Mouse (Mus musculus) embryonic facial prominence, embryonic 11.5 days (tissue): ENCODE measurements around the gene Nlrc5. TPM values are rescaled to one million over a fixed set of nuclear protein-coding genes. Genes with fewer than 3 reads are reported as not detected.

Experiments
- ATAC-seq: fragments of 200-750 bp; cut with Nextera tagmentation; replicated peaks from 2 replicates; pipeline ENCODE4 v1.8.0; 2017; ENCODE audit warnings: low read depth; ENCODE audit not compliant: insufficient number of reproducible peaks, low FRiP score, low TSS enrichment
- DNase-seq: peaks from one replicate; pipeline ENCODE4 v3.0.0-alpha.2; 2015; ENCODE audit warnings: low spot score
- H3K27ac ChIP-seq: fragments of 300-500 bp; sonication (generic); replicated peaks from 2 replicates; pipeline ENCODE4 v1.5.1; 2014; ENCODE audit warnings: mild to moderate bottlenecking, low read depth, low read length, control low read depth
- H3K27me3 ChIP-seq: fragments of 300-500 bp; sonication (generic); 2 replicates; pipeline ENCODE4 v1.6.1; 2014; ENCODE audit warnings: mild to moderate bottlenecking, low read length, moderate library complexity, mixed read lengths; ENCODE audit not compliant: control insufficient read depth, insufficient read depth
- H3K36me3 ChIP-seq: fragments of 300-500 bp; sonication (generic); replicated peaks from 2 replicates; pipeline ENCODE4 v1.6.1; 2014; ENCODE audit warnings: low read depth, mild to moderate bottlenecking, low read length, moderate library complexity, mixed read lengths; ENCODE audit not compliant: control insufficient read depth, insufficient read depth
- H3K4me1 ChIP-seq: fragments of 300-500 bp; sonication (generic); 2 replicates; pipeline ENCODE4 v1.6.1; 2014; ENCODE audit warnings: low read length, mixed read lengths; ENCODE audit not compliant: control insufficient read depth, insufficient read depth
- H3K4me2 ChIP-seq: fragments of 300-500 bp; sonication (generic); 2 replicates; pipeline ENCODE4 v1.6.1; 2014; ENCODE audit warnings: low read depth, mild to moderate bottlenecking, control low read depth, low read length, moderate library complexity
- H3K4me3 ChIP-seq: fragments of 300-500 bp; sonication (generic); 2 replicates; pipeline ENCODE4 v1.5.1; 2014; ENCODE audit warnings: low read depth, low read length, control low read depth
- H3K9ac ChIP-seq: fragments of 300-500 bp; sonication (generic); replicated peaks from 2 replicates; pipeline ENCODE4 v1.6.1; 2014; ENCODE audit warnings: mild to moderate bottlenecking, control low read depth, low read length
- H3K9me3 ChIP-seq: fragments of 300-500 bp; sonication (generic); replicated peaks from 2 replicates; pipeline ENCODE4 v1.6.1; 2016; ENCODE audit warnings: mild to moderate bottlenecking, low read length, inconsistent platforms, mixed read lengths; ENCODE audit not compliant: control insufficient read depth
- WGBS: fragments of 180-500 bp; shearing (Covaris S2); extraction: QIAGEN DNeasy Blood & Tissue Kit; methylation state at CpG from one replicate; pipeline ENCODE4 v1.1.7; 2014; 5-methylcytosine and 5-hydroxymethylcytosine counted together
- polyA plus RNA-seq: library from polyadenylated mRNA; unstranded; fragments of >200 nt; fragmentation: Nextera tagmentation; extraction: Ambion mirVana; gene quantifications from 2 replicates; pipeline ENCODE4 v1.2.1, GENCODE M21; 2014

The Nlrc5 gene
- polyA plus RNA-seq, 1 experiment from 2014 or later = 0.14 TPM

DNA sequence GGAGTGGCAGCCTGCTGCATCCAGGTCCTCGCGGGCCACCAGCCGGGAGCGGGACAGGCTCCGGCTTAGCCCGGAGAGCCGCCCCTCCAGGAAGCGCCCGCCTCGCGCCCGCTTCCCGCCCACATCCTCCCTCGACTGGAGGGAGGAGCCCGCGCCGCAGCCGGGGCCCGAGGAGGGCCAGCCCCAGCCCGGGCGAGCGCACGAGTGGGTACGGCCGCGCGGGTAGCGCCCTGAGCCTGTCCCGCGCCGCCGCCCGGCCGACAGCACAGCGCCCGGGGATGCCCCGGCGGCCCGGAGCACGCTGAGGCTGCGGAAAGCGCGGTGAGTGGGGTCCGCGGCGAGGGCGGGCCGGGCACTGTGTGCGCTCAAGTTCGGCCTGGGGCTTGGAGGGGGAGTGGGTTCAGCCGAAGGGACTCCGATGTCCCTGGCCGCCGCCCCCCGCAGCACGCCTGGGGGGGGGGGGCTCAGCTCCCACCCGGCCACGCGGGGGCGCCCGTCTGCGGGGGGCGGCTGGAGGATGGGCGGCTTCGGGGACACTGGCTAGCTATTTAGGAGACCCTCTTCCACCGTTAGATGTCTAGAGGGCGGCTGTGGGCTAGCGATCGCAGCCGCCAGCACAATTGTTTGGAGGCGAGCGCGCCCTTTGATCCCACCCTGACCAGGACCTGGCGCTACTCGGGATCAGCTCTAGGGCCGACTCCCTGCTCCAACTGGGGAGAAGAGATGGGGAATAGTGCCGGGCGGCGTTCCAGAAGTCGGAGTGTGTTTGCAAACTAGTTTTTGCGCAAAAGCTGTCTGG is 98.9 kb downstream of the Nlrc5 start, which contains the start of gene Cpne2:
Gene Cpne2, plus strand, starts transcription at position 118 of the 799 bp plus-strand sequence.
- Histone ChIP-seq H3K9me3 (no peaks in the 10 kb centered on the region), H3K36me3 (no peaks in the 10 kb centered on the region), H3K27ac (no peak within 1 kb of the TSS), H3K4me3 (peak within 1 kb of the TSS; percentile 59), H3K27me3 (peaks cover 16% of the 10 kb centered on the region), H3K4me1 (no peaks in the 10 kb centered on the region), H3K4me2 (peak within 1 kb of the TSS; percentile 95), H3K9ac (peak within 1 kb of the TSS; percentile 79)
- under 1% methylated on average over 70 of the region's 81 CpGs for WGBS
- DNase-seq = peak; percentile 74
- ATAC-seq = peak; percentile 77

GRCm38 (mm10) chr8:94534612-94535011 is 100.5 kb downstream of the Nlrc5 start:
- Histone ChIP-seq H3K27me3 (peaks cover 16% of the 10 kb centered on the region), H3K36me3 (no peaks in the 10 kb centered on the region), H3K27ac (no peak overlapping the region), H3K4me2 (no peak overlapping the region), H3K9me3 (no peaks in the 10 kb centered on the region), H3K4me1 (no peaks in the 10 kb centered on the region), H3K4me3 (no peak overlapping the region), H3K9ac (no peak overlapping the region)
- 59% methylated on average over 4 of the region's 4 CpGs for WGBS
- ATAC-seq = no peak
- DNase-seq = no peak

- DNase-seq = no peak
- peaks cover 16% of the 10 kb centered on the region for H3K27me3 ChIP-seq
- no peaks in the 10 kb centered on the region for H3K4me1 ChIP-seq
- ATAC-seq = no peak
- 89% methylated on average over 7 of the region's 7 CpGs for WGBS
- H3K9ac ChIP-seq = no peak overlapping the region
- H3K27ac ChIP-seq = no peak overlapping the region
- no peaks in the 10 kb centered on the region for H3K9me3 ChIP-seq
- H3K36me3 ChIP-seq = no peaks in the 10 kb centered on the region
- H3K4me2 ChIP-seq = no peak overlapping the region
- H3K4me3 ChIP-seq = no peak overlapping the region
Measured at GRCm38 (mm10) chr8:94535631-94536030, 101.5 kb downstream of the Nlrc5 start.

DNA sequence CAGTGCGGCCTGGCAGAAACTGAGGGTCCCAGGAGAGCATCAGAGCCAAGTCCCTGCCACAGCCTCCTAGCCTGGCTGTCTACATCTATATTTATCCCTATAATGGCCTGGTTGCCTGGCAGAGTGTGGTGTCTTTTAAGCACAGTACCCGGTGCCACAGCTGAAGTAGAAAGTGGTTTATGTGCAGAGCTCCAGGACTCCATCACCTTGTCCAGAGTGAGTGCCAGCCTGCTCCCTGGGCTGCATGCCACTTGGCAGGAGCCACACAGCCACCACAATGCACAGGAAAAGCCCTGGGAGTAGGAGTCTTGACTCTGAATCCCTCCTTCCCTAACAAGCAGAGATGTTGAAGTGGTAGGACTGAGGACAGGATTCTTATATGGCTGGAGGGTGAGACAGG is 103.3 kb downstream of the Nlrc5 start:
- Histone ChIP-seq H3K9ac (no peak overlapping the region), H3K4me2 (no peak overlapping the region), H3K4me3 (no peak overlapping the region), H3K27me3 (peaks cover 13% of the 10 kb centered on the region), H3K4me1 (no peaks in the 10 kb centered on the region), H3K9me3 (no peaks in the 10 kb centered on the region), H3K36me3 (no peaks in the 10 kb centered on the region), H3K27ac (no peak overlapping the region)
- ATAC-seq (no peak), DNase-seq (no peak)
- 91% methylated on average over 2 of the region's 2 CpGs for WGBS

GRCm38 (mm10) chr8:94540025-94540424 is 105.9 kb downstream of the Nlrc5 start:
- no peaks in the 10 kb centered on the region for H3K4me1 ChIP-seq

GRCm38 (mm10) chr8:94540889-94541795 is 107.0 kb downstream of the Nlrc5 start:
- no peaks in the 10 kb centered on the region for H3K4me1 ChIP-seq
- no peak overlapping the region for H3K4me2 ChIP-seq
- H3K36me3 ChIP-seq = no peaks in the 10 kb centered on the region
- 80% methylated on average over 18 of the region's 18 CpGs for WGBS
- no peaks in the 10 kb centered on the region for H3K9me3 ChIP-seq
- DNase-seq = no peak
- no peaks in the 10 kb centered on the region for H3K27me3 ChIP-seq
- no peak overlapping the region for H3K27ac ChIP-seq
- no peak overlapping the region for H3K9ac ChIP-seq
- ATAC-seq = no peak
- no peak overlapping the region for H3K4me3 ChIP-seq

More at GRCm38 (mm10) chr8:94540025-94540424, 105.9 kb downstream of the Nlrc5 start:
- H3K36me3 ChIP-seq = no peaks in the 10 kb centered on the region
- H3K9me3 ChIP-seq = no peaks in the 10 kb centered on the region
- 81% methylated on average over 2 of the region's 2 CpGs for whole genome bisulfite sequencing
- H3K27me3 ChIP-seq = no peaks in the 10 kb centered on the region
- no peak overlapping the region for H3K4me2 ChIP-seq
- DNase-seq (no peak), ATAC-seq (no peak)
- H3K27ac ChIP-seq = no peak overlapping the region
- no peak overlapping the region for H3K4me3 ChIP-seq
- H3K9ac ChIP-seq = no peak overlapping the region

DNA sequence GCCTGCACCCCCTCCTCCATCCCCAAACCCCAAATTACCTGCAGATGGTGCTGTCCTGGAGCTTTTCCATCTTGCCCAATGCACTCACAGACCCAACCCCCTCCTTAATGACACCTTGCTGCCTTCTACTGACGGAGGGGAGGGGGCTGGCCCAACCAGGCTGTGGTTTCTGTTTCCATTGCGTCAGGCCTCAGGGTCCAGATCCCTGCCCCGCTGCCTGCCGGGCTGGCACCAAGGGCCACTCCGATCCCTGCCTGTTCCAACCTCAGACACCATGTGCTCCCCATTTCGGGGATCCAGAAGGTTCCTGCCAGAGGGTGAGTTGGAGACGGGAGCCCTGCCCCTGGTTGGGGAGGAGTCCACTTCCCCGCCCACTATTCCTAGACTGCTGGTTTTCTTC is 109.8 kb downstream of the Nlrc5 start:
- Histone ChIP-seq H3K4me1 (no peaks in the 10 kb centered on the region), H3K9me3 (no peaks in the 10 kb centered on the region), H3K9ac (no peak overlapping the region), H3K27me3 (no peaks in the 10 kb centered on the region), H3K36me3 (no peaks in the 10 kb centered on the region), H3K4me2 (no peak overlapping the region), H3K4me3 (no peak overlapping the region), H3K27ac (no peak overlapping the region)
- ATAC-seq (no peak), DNase-seq (peak; percentile 28)
- 57% methylated on average over 8 of the region's 8 CpGs for WGBS

DNA sequence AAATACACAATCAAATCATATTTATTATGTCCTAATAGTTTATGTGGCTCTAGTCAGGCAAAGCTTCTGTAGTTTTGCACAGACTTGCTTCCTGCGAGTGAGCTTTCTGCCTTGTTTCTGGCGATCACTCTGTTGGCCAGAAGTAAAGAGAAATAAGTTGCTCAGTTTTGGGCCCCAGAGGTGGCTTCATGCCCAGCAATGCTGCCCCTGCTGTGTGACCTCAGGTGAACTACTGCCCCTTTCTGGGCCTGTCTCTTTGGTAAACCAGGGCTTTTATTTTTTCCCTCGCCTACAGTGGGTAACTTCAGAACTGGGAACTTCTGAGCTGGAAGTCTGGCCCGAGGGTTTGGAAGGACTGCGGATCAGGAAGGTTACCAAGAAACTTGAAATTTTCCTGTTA is 114.9 kb downstream of the Nlrc5 start:
- Histone ChIP-seq H3K36me3 (no peaks in the 10 kb centered on the region), H3K4me1 (no peaks in the 10 kb centered on the region; the same call in 1 of the 2 replicates), H3K27ac (no peak overlapping the region), H3K9me3 (no peaks in the 10 kb centered on the region), H3K27me3 (no peaks in the 10 kb centered on the region), H3K4me3 (no peak overlapping the region), H3K9ac (no peak overlapping the region), H3K4me2 (no peak overlapping the region)
- ATAC-seq (no peak), DNase-seq (no peak)
- WGBS = 59% methylated on average over 5 of the region's 5 CpGs
